Mouse (Mus musculus) kidney, adult 2 months (tissue): Measurements from ENCODE around the gene ccdc198.

Experiments used
- CTCF ChIP-seq: fragments of 200-500 bp; conservative IDR thresholded peaks from 2 replicates; pipeline ENCODE4 v1.5.1; 2011; ENCODE audit warnings: low read depth, mild to moderate bottlenecking, control low read depth, low read length, moderate library complexity, mixed read lengths; ENCODE audit not compliant: insufficient read depth, insufficient read length
- POLR2A ChIP-seq: fragments of 200-500 bp; IDR thresholded peaks from one replicate; pipeline ENCODE4 v1.6.1; 2011; ENCODE audit warnings: low read depth, low read length, control low read depth

GRCm38 (mm10) chr14:49226986-49227385 is 18.3 kb downstream of the ccdc198 start:
- TF ChIP-seq CTCF (no peak), POLR2A (no peak)
